Mouse (Mus musculus): ENCODE results near the gene Stt3b. TPM values are rescaled to one million over a fixed set of nuclear protein-coding genes. Genes with fewer than 3 reads are reported as not detected.

Stt3b gene
- polyA plus RNA-seq (2015; fragmentation: Nextera tagmentation; extraction: Ambion mirVana) = 77.5 and 80.5 TPM in 2 replicates

DNA sequence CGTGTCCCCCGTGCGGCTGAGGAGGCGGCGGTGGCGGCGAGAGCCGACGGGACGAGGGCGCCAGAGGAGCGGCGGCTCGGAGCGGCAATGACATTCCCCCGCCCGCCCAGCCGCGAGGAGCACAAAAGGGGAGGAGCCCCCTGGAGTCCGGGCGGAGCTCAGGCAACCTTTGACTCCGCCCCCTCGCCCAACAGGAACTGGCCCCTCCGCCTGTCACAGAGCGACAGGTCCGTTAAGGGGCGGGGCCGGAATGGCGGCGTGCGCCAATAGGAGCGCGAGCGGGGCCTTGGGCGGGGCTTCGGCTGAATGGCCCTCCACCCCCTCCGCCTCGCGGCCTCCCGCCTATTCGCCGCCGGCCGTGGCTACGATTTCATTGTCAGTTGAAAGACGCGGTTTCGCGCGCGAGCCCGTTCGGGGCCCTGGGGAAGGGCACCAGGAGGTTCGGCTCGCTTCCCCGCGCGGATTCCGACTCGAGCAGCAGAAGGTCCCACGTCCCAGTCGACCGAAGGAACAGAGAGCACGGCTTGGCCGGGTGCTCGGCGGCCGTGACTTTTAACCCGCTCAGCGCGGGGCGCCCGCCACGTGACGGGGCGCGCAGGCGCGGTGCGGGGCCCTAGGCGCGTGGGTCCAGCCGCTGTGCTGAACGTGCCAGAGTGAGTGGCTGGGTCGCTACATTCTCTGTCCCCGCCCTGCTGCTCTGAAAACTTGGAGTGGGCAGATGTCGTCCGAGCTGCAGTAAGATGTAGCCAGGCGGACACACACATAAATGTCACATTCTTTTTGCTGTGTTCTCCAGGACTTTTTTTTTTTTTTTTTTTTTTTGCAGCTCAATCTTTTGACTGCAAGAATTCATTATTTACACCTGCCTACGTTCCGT is at the start of gene Stt3b:
Stt3b (minus strand) TSS at position 76 of the 877 bp plus-strand sequence.
- Histone ChIP-seq H3K4me2 (replicated peaks) (peak within 1 kb of the TSS; percentile 57), H3K9me3 (no peaks in the 10 kb centered on the region), H3K27ac (replicated peaks) (peak within 1 kb of the TSS; percentile 99), H3K4me3 (peak within 1 kb of the TSS; percentile 83), H3K27me3 (no peaks in the 10 kb centered on the region), H3K36me3 (no peaks in the 10 kb centered on the region), H3K9ac (replicated peaks) (peak within 1 kb of the TSS; percentile 94), H3K4me1 (peaks cover 35% of the 10 kb centered on the region)
- peak; percentile 92 for ATAC-seq (replicated peaks)
- WGBS = under 1% methylated on average over 88 of the region's 91 CpGs

DNA sequence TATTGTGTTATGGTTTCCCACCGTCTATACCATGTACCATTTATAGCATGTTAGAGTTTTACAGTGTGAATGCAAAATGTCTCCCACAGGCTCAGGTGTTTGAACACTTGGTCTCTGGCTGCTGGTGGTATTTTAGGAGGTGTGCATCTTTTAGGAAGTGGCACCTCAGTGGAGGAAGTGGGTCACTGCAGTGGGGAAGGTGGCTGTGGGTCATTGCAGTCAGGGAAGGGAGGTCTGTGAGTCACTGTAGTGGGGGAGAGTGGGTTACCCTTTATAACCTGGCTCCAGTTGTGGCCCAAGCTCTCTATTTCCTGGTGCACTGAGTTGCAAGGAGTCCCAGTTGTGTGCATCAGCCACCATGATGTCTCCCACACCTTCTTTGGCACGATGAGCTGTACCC is 48.2 kb upstream of the Stt3b start:
- 86% methylated on average over 2 of the region's 2 CpGs for WGBS
- H3K9ac ChIP-seq (replicated peaks) = no peak overlapping the region
- H3K36me3 ChIP-seq = no peaks in the 10 kb centered on the region
- no peak overlapping the region for H3K27ac ChIP-seq (replicated peaks)
- H3K4me3 ChIP-seq = no peak overlapping the region
- no peaks in the 10 kb centered on the region for H3K9me3 ChIP-seq
- no peak overlapping the region for H3K4me2 ChIP-seq (replicated peaks)
- ATAC-seq (replicated peaks) = no peak
- H3K27me3 ChIP-seq = no peaks in the 10 kb centered on the region
- H3K4me1 ChIP-seq = no peaks in the 10 kb centered on the region

DNA sequence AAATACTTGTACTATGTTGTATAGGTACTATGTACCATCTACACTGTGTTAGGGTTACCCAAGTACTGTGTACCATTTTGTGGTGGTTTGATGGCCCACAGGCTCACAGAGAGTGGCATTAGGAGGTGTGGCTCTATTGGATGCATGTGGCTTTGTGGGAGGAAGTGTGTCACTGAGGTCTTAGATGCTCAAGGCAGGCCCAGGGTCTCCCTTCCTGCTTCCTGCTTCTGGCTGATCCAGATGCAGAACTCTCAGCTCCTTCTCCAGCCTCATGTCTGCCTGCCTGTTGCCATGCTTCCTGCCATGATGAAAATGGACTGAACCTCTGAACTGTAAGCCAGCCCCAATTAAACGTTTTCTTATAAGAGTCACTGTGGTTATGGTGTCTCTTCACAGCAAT is 47.8 kb upstream of the Stt3b start:
- no peak overlapping the region for H3K4me2 ChIP-seq (replicated peaks)
- H3K9me3 ChIP-seq = no peaks in the 10 kb centered on the region
- H3K9ac ChIP-seq (replicated peaks) = no peak overlapping the region
- no peak for ATAC-seq (replicated peaks)
- H3K36me3 ChIP-seq = no peaks in the 10 kb centered on the region
- 89% methylated on average over 1 of the region's 1 CpGs for WGBS
- H3K4me3 ChIP-seq = no peak overlapping the region
- H3K4me1 ChIP-seq = no peaks in the 10 kb centered on the region
- no peaks in the 10 kb centered on the region for H3K27me3 ChIP-seq
- no peak overlapping the region for H3K27ac ChIP-seq (replicated peaks)

DNA sequence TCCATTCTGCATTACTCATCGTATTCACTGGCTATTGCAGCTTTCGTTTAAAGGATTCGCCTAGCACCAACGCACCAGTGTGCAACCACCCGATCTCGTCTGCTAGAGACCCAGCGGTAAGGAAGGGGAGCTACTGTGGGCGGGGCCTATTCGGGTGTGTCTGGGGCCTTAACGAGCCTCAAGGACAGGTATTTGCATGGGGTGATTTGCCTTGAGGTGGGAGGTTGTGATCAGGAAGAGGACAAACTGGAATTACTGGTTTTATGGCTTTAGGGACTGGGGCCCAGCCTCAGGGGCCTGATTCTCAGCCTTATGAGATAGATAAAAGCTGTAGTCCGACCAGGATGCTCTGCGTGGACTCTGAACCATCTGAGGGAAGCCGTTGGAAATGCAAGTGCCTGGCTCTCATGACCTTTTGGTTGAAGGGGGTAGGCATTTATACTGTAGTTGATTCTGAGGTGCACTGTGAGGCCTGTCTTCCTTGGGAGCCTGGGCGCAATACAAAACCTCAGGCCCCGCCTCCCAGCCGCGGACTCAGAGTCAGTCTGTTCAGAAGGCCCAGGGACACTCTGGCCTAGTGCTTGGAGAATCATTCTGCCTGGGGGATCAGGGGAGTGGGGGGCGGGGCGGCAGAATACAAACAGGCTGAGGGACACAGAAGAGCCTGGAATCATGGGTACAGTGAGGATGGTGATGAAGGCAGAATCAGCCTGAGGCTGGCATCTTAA is 46.7 kb upstream of the Stt3b start:
- 43% methylated on average over 19 of the region's 19 CpGs for WGBS
- Histone ChIP-seq H3K4me3 (no peak overlapping the region), H3K9ac (replicated peaks) (no peak overlapping the region), H3K4me2 (replicated peaks) (no peak overlapping the region), H3K36me3 (no peaks in the 10 kb centered on the region), H3K27ac (replicated peaks) (no peak overlapping the region), H3K27me3 (no peaks in the 10 kb centered on the region), H3K9me3 (no peaks in the 10 kb centered on the region), H3K4me1 (no peaks in the 10 kb centered on the region)
- ATAC-seq (replicated peaks) = no peak

DNA sequence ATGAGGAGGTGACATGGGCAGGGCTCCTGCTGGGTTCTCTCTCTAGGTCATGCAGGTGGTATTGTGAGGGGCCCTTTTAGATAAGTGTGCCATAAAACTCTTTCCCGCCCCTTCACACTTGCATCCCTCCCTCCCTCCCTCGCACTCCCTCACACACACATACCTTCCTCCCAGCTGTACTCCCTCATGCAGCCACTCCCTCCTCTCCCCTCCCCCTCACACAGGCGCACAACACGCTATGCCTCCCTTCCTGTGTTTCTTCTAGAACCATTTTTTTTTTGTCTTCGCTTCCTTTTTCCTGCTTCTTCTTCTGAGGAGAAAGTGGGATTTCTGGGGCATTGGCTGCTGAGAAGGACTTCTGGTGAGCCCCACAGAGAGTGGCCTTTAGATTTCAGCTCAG is 45.8 kb upstream of the Stt3b start:
- no peaks in the 10 kb centered on the region for H3K36me3 ChIP-seq
- no peaks in the 10 kb centered on the region for H3K4me1 ChIP-seq
- no peak for ATAC-seq (replicated peaks)
- no peak overlapping the region for H3K9ac ChIP-seq (replicated peaks)
- no peak overlapping the region for H3K27ac ChIP-seq (replicated peaks)
- no peaks in the 10 kb centered on the region for H3K27me3 ChIP-seq
- no peaks in the 10 kb centered on the region for H3K9me3 ChIP-seq
- H3K4me3 ChIP-seq = no peak overlapping the region
- no peak overlapping the region for H3K4me2 ChIP-seq (replicated peaks)
- 69% methylated on average over 5 of the region's 5 CpGs for WGBS

DNA sequence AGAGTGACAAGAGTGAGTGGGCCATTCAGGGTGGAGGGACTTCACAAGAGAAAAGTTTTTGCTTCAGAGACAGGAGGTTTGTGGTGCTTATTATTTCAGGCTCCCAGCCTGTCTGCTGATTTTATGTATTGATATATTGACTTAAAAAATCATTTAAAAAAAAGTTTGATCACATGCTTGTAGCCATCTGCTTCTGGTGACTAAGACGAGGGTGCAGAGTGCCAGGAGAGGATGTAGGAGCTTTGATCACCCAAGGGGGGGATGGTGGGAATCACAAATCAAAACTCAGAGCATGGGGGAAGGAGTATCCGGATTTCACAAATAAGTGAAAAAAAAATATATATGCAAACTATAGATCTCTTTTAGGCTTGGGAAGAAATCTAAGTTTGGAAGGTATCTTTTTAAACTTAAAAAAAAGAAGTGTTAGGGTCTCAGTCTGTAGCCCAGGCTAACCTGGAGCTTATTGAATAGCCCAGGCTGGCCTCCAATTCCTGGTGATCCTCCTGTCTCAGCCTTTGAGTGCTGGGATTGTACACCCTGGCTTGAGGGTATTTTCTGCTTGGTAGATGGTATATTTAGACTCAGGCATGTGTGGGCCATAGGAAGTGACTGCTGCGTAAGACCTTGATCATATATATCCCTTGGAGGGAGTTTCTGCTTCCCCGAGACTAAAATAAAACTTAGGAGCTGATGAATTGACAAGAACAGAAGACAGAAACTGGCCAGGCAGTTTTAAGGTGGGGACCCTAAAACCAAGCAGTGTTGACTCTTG is 39.7 kb upstream of the Stt3b start:
- no peak overlapping the region for H3K4me2 ChIP-seq (replicated peaks)
- no peaks in the 10 kb centered on the region for H3K36me3 ChIP-seq
- H3K9ac ChIP-seq (replicated peaks) = no peak overlapping the region
- H3K27me3 ChIP-seq = no peaks in the 10 kb centered on the region
- 0 out of 2 replicates have a peak, but pooled peaks cover 3% of the 10 kb centered on the region for H3K4me1 ChIP-seq
- H3K27ac ChIP-seq (replicated peaks) = no peak overlapping the region
- WGBS = 75% methylated on average over 4 of the region's 4 CpGs
- no peaks in the 10 kb centered on the region for H3K9me3 ChIP-seq
- no peak overlapping the region for H3K4me3 ChIP-seq
- no peak for ATAC-seq (replicated peaks)

DNA sequence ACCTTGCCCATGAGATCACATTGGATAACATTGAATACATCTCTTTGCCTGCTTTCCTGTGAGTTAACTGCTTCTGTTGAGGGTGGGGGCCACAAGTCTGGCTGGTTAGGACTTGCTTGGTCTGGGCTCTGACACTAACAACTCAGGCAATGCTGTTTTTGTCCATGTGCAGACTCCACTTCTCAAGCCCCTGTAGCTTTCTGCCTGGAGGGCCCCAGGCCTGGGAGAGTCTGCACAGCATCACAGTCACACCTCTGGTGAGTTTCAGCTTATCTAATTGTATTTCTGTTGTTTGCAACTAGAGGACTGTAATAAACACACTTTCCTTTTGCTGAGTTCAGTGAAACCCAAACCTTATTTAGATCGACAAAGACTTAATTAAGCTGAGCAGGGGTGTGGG is 38.9 kb upstream of the Stt3b start:
- no peak overlapping the region for H3K27ac ChIP-seq (replicated peaks)
- 0 out of 2 replicates have a peak, but pooled peaks cover 3% of the 10 kb centered on the region for H3K4me1 ChIP-seq
- no peaks in the 10 kb centered on the region for H3K9me3 ChIP-seq
- ATAC-seq (replicated peaks) = no peak
- no peak overlapping the region for H3K4me3 ChIP-seq
- no peaks in the 10 kb centered on the region for H3K36me3 ChIP-seq
- WGBS = 53% methylated on average over 1 of the region's 1 CpGs
- H3K27me3 ChIP-seq = no peaks in the 10 kb centered on the region
- H3K9ac ChIP-seq (replicated peaks) = no peak overlapping the region
- H3K4me2 ChIP-seq (replicated peaks) = no peak overlapping the region

DNA sequence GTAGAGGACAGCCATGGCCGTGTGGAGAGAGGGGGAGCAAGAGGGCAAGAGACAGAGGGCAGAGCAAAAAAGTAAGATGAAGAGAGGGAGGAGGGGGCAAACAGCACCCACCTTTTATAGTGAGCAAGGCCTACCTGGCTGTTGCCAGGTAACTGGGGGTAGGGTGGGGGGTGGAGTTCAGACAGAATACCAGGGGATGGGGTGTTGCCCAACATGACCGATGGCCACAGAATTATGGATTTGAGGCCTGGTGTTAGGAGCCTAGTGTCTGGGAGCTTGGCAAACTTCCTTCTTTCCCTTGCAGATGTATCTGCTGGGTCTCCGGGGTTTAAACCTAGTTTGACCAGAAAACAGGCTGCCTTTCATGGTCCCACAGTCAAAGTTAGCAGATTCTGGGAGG is 34.7 kb upstream of the Stt3b start:
- H3K36me3 ChIP-seq = no peaks in the 10 kb centered on the region
- no peak overlapping the region for H3K27ac ChIP-seq (replicated peaks)
- WGBS = 85% methylated on average over 3 of the region's 3 CpGs
- no peak overlapping the region for H3K9ac ChIP-seq (replicated peaks)
- no peak for ATAC-seq (replicated peaks)
- no peaks in the 10 kb centered on the region for H3K27me3 ChIP-seq
- no peak overlapping the region for H3K4me2 ChIP-seq (replicated peaks)
- peaks cover 18% of the 10 kb centered on the region; the same call in 1 of the 2 replicates for H3K4me1 ChIP-seq
- H3K9me3 ChIP-seq = no peaks in the 10 kb centered on the region
- H3K4me3 ChIP-seq = no peak overlapping the region

DNA sequence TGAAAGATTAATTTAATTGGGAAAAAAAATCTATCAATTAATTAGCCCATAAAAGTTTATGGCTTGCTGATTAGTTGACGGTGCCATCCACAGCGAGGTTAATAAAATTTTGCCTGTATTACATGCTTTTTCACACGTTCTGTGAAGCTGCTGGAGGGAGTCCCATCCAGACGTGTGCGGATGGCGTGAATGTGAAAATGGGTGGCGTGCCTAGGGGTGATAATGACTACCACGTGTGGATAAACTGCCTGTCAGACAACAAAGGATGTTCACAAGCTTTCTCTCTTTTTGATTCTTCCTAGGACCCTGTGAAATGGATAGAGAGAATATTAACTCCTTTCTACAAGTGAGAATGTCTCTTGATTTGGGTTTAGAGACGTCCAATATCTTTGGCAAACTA is 31.4 kb upstream of the Stt3b start:
- no peaks in the 10 kb centered on the region for H3K27me3 ChIP-seq
- no peaks in the 10 kb centered on the region for H3K36me3 ChIP-seq
- H3K4me3 ChIP-seq = no peak overlapping the region
- H3K9ac ChIP-seq (replicated peaks) = no peak overlapping the region
- peaks cover 31% of the 10 kb centered on the region for H3K4me1 ChIP-seq
- no peak overlapping the region for H3K4me2 ChIP-seq (replicated peaks)
- H3K27ac ChIP-seq (replicated peaks) = no peak overlapping the region
- no peaks in the 10 kb centered on the region for H3K9me3 ChIP-seq
- ATAC-seq (replicated peaks) = no peak
- 52% methylated on average over 9 of the region's 9 CpGs for WGBS

DNA sequence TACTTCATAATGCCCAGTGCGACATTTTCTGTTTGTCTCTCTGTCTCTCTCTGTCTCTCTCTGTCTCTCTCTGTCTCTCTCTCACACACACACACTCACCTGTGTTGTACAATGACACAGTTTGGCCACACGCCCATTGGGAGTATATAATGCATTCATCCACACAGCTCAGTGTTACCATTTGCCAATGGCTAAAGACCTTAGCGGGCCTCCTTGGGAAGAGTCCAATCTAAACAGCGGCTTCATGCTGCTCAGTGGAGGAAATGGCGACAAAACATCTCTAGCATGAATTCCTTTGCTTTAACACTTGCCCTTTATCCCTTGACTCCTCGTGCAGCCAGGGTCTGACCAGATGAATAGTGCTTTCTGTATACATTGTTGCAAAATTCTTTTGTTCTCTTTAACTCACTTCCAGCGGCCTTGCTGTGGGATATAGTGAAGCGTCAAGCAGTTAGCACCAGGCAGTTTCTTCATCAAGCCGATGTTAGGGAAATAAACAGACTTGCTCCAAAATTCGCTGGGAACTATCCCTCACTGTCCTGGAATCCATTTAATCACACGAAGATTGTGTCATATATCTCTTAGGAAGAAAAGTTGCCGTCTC is 30.1 kb upstream of the Stt3b start:
- no peak overlapping the region for H3K9ac ChIP-seq (replicated peaks)
- no peaks in the 10 kb centered on the region for H3K27me3 ChIP-seq
- H3K4me1 ChIP-seq = peaks cover 30% of the 10 kb centered on the region
- no peak overlapping the region for H3K4me2 ChIP-seq (replicated peaks)
- 0 out of 2 replicates have a peak overlapping the region, but pooled peaks have one; percentile 73 for H3K27ac ChIP-seq (replicated peaks)
- ATAC-seq (replicated peaks) = no peak
- H3K9me3 ChIP-seq = no peaks in the 10 kb centered on the region
- H3K36me3 ChIP-seq = no peaks in the 10 kb centered on the region
- WGBS = 32% methylated on average over 12 of the region's 12 CpGs
- no peak overlapping the region for H3K4me3 ChIP-seq

DNA sequence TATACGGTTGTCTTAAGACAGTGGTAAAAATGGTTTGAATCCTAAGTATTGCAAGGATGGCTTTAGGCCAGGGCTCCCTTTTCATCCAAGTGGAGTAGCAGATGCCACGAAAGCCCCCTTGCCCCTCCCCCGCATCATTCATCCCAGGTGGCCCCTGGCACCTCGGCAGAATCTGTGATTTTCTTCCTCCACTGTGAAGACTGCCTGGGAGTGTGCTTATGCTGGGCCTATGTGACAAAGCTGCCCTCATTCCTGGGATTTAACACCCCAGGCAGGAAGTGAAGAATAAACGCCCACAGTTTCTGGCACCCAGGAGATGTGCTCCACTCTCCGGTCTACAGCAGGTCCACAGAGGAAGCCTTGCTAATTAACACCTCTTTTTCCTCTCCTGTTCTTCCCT is 28.6 kb upstream of the Stt3b start:
- no peaks in the 10 kb centered on the region for H3K27me3 ChIP-seq
- H3K9me3 ChIP-seq = no peaks in the 10 kb centered on the region
- peak; percentile 92 for ATAC-seq (replicated peaks)
- 21% methylated on average over 6 of the region's 6 CpGs for WGBS
- H3K4me1 ChIP-seq = peaks cover 30% of the 10 kb centered on the region
- H3K4me3 ChIP-seq = no peak overlapping the region
- H3K36me3 ChIP-seq = no peaks in the 10 kb centered on the region
- H3K9ac ChIP-seq (replicated peaks) = no peak overlapping the region
- H3K4me2 ChIP-seq (replicated peaks) = no peak overlapping the region
- H3K27ac ChIP-seq (replicated peaks) = peak overlapping the region; percentile 73
